Comparison of ENCODE assay signal across 10 mouse cellular contexts in genomic region chr11:51485051-51485521, GRCm38 (mm10).
DNase-seq lines count a peak whose midpoint lies in the region; ATAC-seq lines count a peak whose summit lies in the region.
"Had no signal": no experiment of that assay in that cellular context is flagged by ENCODE, and none has a peak within 500 bp of the region (broad histone marks: within the 10 kb centered on the region; RNA-seq: fewer than 3 reads in every experiment).

No protein-coding gene starts in this region.

- 57% methylated on average over 8 of the region's 8 CpGs for WGBS in forebrain, embryonic 10.5 days
- WGBS in forebrain, embryonic 11.5 days: 75% methylated on average over 8 of the region's 8 CpGs
- WGBS in midbrain, embryonic 11.5 days: 78% methylated on average over 8 of the region's 8 CpGs
- 84% methylated on average over 8 of the region's 8 CpGs for WGBS in midbrain, embryonic 15.5 days
- WGBS in embryonic facial prominence, embryonic 13.5 days: 21% methylated on average over 8 of the region's 8 CpGs
- WGBS in kidney, embryonic 16.5 days: 53% methylated on average over 8 of the region's 8 CpGs

- no peaks in the 10 kb centered on the region for H3K36me3 ChIP-seq in forebrain, embryonic 10.5 days (replicated peaks)
- no peaks in the 10 kb centered on the region for H3K36me3 ChIP-seq in forebrain, embryonic 11.5 days (ENCODE audit: control insufficient read depth, insufficient read depth, low read length)
- no peaks in the 10 kb centered on the region for H3K36me3 ChIP-seq in midbrain, embryonic 11.5 days (ENCODE audit: control insufficient read depth, insufficient read depth, low read length)
- H3K36me3 ChIP-seq in midbrain, embryonic 15.5 days (replicated peaks): no peaks in the 10 kb centered on the region
- H3K36me3 ChIP-seq in embryonic facial prominence, embryonic 13.5 days: no peaks in the 10 kb centered on the region
- H3K36me3 ChIP-seq in kidney, embryonic 16.5 days (ENCODE audit: insufficient read depth, low read length): no peaks in the 10 kb centered on the region
- H3K36me3 ChIP-seq: liver, embryonic 15.5 days had no signal

- no peak for ATAC-seq in forebrain, embryonic 11.5 days (replicated peaks; ENCODE audit: low FRiP score)
- ATAC-seq in midbrain, embryonic 11.5 days (ENCODE audit: low FRiP score): no peak
- ATAC-seq in midbrain, embryonic 15.5 days (replicated peaks): no peak
- no peak for ATAC-seq in embryonic facial prominence, embryonic 13.5 days (ENCODE audit: insufficient number of reproducible peaks, insufficient read depth, low FRiP score, low TSS enrichment, low read depth)
- no peak for ATAC-seq in megakaryocyte, adult 5-6 weeks (ENCODE audit: poor library complexity, severe bottlenecking)
- ATAC-seq in kidney, embryonic 16.5 days (ENCODE audit: low FRiP score, low TSS enrichment): no peak

- peak overlapping the region; percentile 72 for H3K27ac ChIP-seq in forebrain, embryonic 10.5 days
- H3K27ac ChIP-seq in forebrain, embryonic 11.5 days (ENCODE audit: low read depth, low read length): no peak overlapping the region
- H3K27ac ChIP-seq in midbrain, embryonic 11.5 days (ENCODE audit: low read depth, low read length): no peak overlapping the region
- no peak overlapping the region for H3K27ac ChIP-seq in midbrain, embryonic 15.5 days
- H3K27ac ChIP-seq in embryonic facial prominence, embryonic 13.5 days: peak overlapping the region; percentile 73
- H3K27ac ChIP-seq in kidney, embryonic 16.5 days (ENCODE audit: low read length): no peak overlapping the region
- H3K27ac ChIP-seq: liver, embryonic 15.5 days had no signal

- no peaks in the 10 kb centered on the region for H3K27me3 ChIP-seq in forebrain, embryonic 10.5 days (ENCODE audit: poor library complexity, severe bottlenecking)
- H3K27me3 ChIP-seq in forebrain, embryonic 11.5 days (ENCODE audit: control insufficient read depth, insufficient read depth, low read length): no peaks in the 10 kb centered on the region
- no peaks in the 10 kb centered on the region for H3K27me3 ChIP-seq in midbrain, embryonic 11.5 days (ENCODE audit: control insufficient read depth, insufficient read depth, low read length)
- H3K27me3 ChIP-seq in midbrain, embryonic 15.5 days (replicated peaks): no peaks in the 10 kb centered on the region
- no peaks in the 10 kb centered on the region for H3K27me3 ChIP-seq in embryonic facial prominence, embryonic 13.5 days
- H3K27me3 ChIP-seq in kidney, embryonic 16.5 days (ENCODE audit: insufficient read depth, low read length): 0 out of 2 replicates have a peak, but pooled peaks cover 3% of the 10 kb centered on the region
- H3K27me3 ChIP-seq: liver, embryonic 15.5 days had no signal

- no peak overlapping the region for H3K4me2 ChIP-seq in forebrain, embryonic 11.5 days (ENCODE audit: low read depth, low read length, severe bottlenecking)
- no peak overlapping the region for H3K4me2 ChIP-seq in midbrain, embryonic 11.5 days
- H3K4me2 ChIP-seq in midbrain, embryonic 15.5 days: no peak overlapping the region
- peak overlapping the region; percentile 24; the same call in 1 of the 2 replicates for H3K4me2 ChIP-seq in embryonic facial prominence, embryonic 13.5 days
- no peak overlapping the region for H3K4me2 ChIP-seq in kidney, embryonic 16.5 days (replicated peaks; ENCODE audit: low read depth, low read length)
- H3K4me2 ChIP-seq: liver, embryonic 15.5 days had no signal

- no peak overlapping the region for H3K9ac ChIP-seq in forebrain, embryonic 11.5 days (ENCODE audit: low read length)
- H3K9ac ChIP-seq in midbrain, embryonic 11.5 days (ENCODE audit: low read length): no peak overlapping the region
- no peak overlapping the region for H3K9ac ChIP-seq in midbrain, embryonic 15.5 days
- no peak overlapping the region for H3K9ac ChIP-seq in embryonic facial prominence, embryonic 13.5 days
- H3K9ac ChIP-seq in kidney, embryonic 16.5 days (replicated peaks; ENCODE audit: low read length): no peak overlapping the region
- H3K9ac ChIP-seq: liver, embryonic 15.5 days had no signal

- peaks cover 39% of the 10 kb centered on the region for H3K4me1 ChIP-seq in forebrain, embryonic 10.5 days
- H3K4me1 ChIP-seq in forebrain, embryonic 11.5 days (replicated peaks; ENCODE audit: control insufficient read depth, insufficient read depth, low read length): no peaks in the 10 kb centered on the region
- no peaks in the 10 kb centered on the region for H3K4me1 ChIP-seq in midbrain, embryonic 11.5 days (ENCODE audit: control insufficient read depth, insufficient read depth, low read length)
- H3K4me1 ChIP-seq in midbrain, embryonic 15.5 days: no peaks in the 10 kb centered on the region
- peaks cover 46% of the 10 kb centered on the region for H3K4me1 ChIP-seq in embryonic facial prominence, embryonic 13.5 days
- H3K4me1 ChIP-seq in kidney, embryonic 16.5 days (ENCODE audit: insufficient read depth, low read length): peaks cover 14% of the 10 kb centered on the region; the same call in 1 of the 2 replicates
- H3K4me1 ChIP-seq: liver, embryonic 15.5 days had no signal

- H3K4me3 ChIP-seq in forebrain, embryonic 10.5 days: no peak overlapping the region
- H3K4me3 ChIP-seq in forebrain, embryonic 11.5 days (ENCODE audit: low read depth, low read length): no peak overlapping the region
- H3K4me3 ChIP-seq in midbrain, embryonic 11.5 days (ENCODE audit: low read depth, low read length): no peak overlapping the region
- no peak overlapping the region for H3K4me3 ChIP-seq in midbrain, embryonic 15.5 days
- no peak overlapping the region for H3K4me3 ChIP-seq in embryonic facial prominence, embryonic 13.5 days
- H3K4me3 ChIP-seq in kidney, embryonic 16.5 days (ENCODE audit: low read length): no peak overlapping the region
- H3K4me3 ChIP-seq: liver, embryonic 15.5 days had no signal

- H3K9me3 ChIP-seq in forebrain, embryonic 10.5 days: no peaks in the 10 kb centered on the region; the same call in 1 of the 2 replicates
- no peaks in the 10 kb centered on the region; the same call in 1 of the 2 replicates for H3K9me3 ChIP-seq in forebrain, embryonic 11.5 days (ENCODE audit: control insufficient read depth, low read length)
- no peaks in the 10 kb centered on the region for H3K9me3 ChIP-seq in midbrain, embryonic 11.5 days (ENCODE audit: control insufficient read depth, low read length)
- H3K9me3 ChIP-seq in midbrain, embryonic 15.5 days: no peaks in the 10 kb centered on the region
- H3K9me3 ChIP-seq in embryonic facial prominence, embryonic 13.5 days: no peaks in the 10 kb centered on the region
- no peaks in the 10 kb centered on the region for H3K9me3 ChIP-seq in kidney, embryonic 16.5 days (ENCODE audit: low read length)
- H3K9me3 ChIP-seq: liver, embryonic 15.5 days had no signal

- no peak for DNase-seq in forebrain, embryonic 10.5 days (ENCODE audit: extremely low spot score, low spot score)
- DNase-seq in forebrain, embryonic 11.5 days (ENCODE audit: low spot score): no peak
- DNase-seq in midbrain, embryonic 11.5 days (ENCODE audit: low spot score, missing footprints): peak; percentile 67
- peak; percentile 8 for DNase-seq in yolk sac, embryonic 10.5 days (ENCODE audit: low spot score)
- DNase-seq: thymus, postnatal 4 days had no signal

Comparison
In these comparisons a context has a peak if more than half of its experiments do, and no peak if none do; other contexts are left out.
1. H3K27ac ChIP-seq: peak in forebrain, embryonic 10.5 days (single experiment) and embryonic facial prominence, embryonic 13.5 days (single experiment); none in forebrain, embryonic 11.5 days (single experiment), midbrain, embryonic 11.5 days (single experiment), midbrain, embryonic 15.5 days (single experiment) and kidney, embryonic 16.5 days (single experiment).
2. DNase-seq: peak in midbrain, embryonic 11.5 days (single experiment) and yolk sac, embryonic 10.5 days (single experiment); none in forebrain, embryonic 10.5 days (single experiment) and forebrain, embryonic 11.5 days (single experiment).